Mouse (Mus musculus) megakaryocyte, embryonic 14.5 days (primary cell): Measurements from ENCODE around the gene Psen1. TPM values are rescaled to one million over a fixed set of nuclear protein-coding genes. Genes with fewer than 3 reads are reported as not detected.

Experiments used
- H3K27me3 ChIP-seq: replicated peaks from 2 replicates; pipeline ENCODE3; 2012; ENCODE audit warnings: inconsistent platforms
- H3K36me3 ChIP-seq: replicated peaks from 2 replicates; pipeline ENCODE3; 2012; ENCODE audit warnings: low read length, inconsistent platforms, mixed read lengths
- H3K4me1 ChIP-seq: 2 replicates; pipeline ENCODE4 v1.6.1; 2012; ENCODE audit warnings: inconsistent platforms
- H3K4me3 ChIP-seq: replicated peaks from 2 replicates; pipeline ENCODE3; 2012; ENCODE audit warnings: moderate library complexity, mild to moderate bottlenecking, inconsistent platforms
- H3K9me3 ChIP-seq: 2 replicates; pipeline ENCODE4 v1.6.1; 2012; ENCODE audit warnings: inconsistent platforms
- FLI1 ChIP-seq: IDR thresholded peaks from 2 replicates; pipeline ENCODE4 v1.6.1; 2012; ENCODE audit warnings: low read length, inconsistent platforms, mixed read lengths
- GATA1 ChIP-seq: IDR thresholded peaks from 3 replicates; pipeline ENCODE4 v1.6.1; 2012; ENCODE audit warnings: mixed read lengths, low read length, inconsistent platforms, borderline replicate concordance
- polyA plus RNA-seq: library from polyadenylated mRNA; stranded (reverse); fragments of >175 nt; gene quantifications from 2 replicates; pipeline ENCODE4 v1.2.3, GENCODE M21; 2012; ENCODE audit warnings: low replicate concordance; ENCODE audit not compliant: insufficient read depth

The Psen1 gene
- polyA plus RNA-seq, 1 experiment: 12.2 TPM

GRCm38 (mm10) chr12:83770418-83771256, 82.7 kb downstream of the Psen1 start:
- Histone ChIP-seq H3K9me3 (no peaks in the 10 kb centered on the region), H3K27me3 (peaks cover 89% of the 10 kb centered on the region), H3K36me3 (no peaks in the 10 kb centered on the region), H3K4me1 (peaks cover 8% of the 10 kb centered on the region), H3K4me3 (peak overlapping the region; percentile 69)
- TF ChIP-seq FLI1: no peak
- TF ChIP-seq GATA1: no peak

DNA sequence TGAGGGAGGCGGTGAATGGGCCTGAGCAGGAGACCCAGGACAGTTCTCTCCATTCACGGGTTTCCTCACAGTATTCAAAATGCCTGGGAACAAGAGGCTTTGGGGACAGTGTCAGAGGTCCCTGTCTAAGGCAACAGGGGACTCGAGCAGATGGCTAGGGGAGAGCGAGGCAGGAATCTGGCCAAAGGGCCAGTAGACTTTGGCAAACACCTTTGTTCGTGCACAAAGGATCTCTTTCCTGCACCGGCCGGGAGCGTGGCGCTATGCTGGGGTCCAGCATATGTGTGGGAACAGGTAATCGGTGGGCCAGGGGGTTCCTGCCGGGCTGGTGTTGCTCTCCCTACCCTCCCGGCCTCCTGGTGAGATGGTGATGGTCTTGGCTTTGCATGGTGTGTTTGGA, 87.7 kb downstream of the Psen1 start:
- Histone ChIP-seq H3K9me3 (no peaks in the 10 kb centered on the region), H3K4me1 (peaks cover 3% of the 10 kb centered on the region), H3K27me3 (peaks cover 85% of the 10 kb centered on the region), H3K36me3 (no peaks in the 10 kb centered on the region), H3K4me3 (no peak overlapping the region)
- TF ChIP-seq GATA1 (no peak), FLI1 (no peak)

- H3K27me3 ChIP-seq: peaks cover 87% of the 10 kb centered on the region
- no peaks in the 10 kb centered on the region for H3K36me3 ChIP-seq
- H3K9me3 ChIP-seq: no peaks in the 10 kb centered on the region
- no peaks in the 10 kb centered on the region; the same call in 1 of the 2 replicates for H3K4me1 ChIP-seq
- TF ChIP-seq GATA1 (no peak), FLI1 (no peak)
- peak overlapping the region; percentile 19 for H3K4me3 ChIP-seq
These were observed 88.8 kb downstream of the Psen1 start for GRCm38 (mm10) chr12:83776766-83777165.

GRCm38 (mm10) chr12:83780181-83780580, 92.2 kb downstream of the Psen1 start:
- Histone ChIP-seq H3K36me3 (no peaks in the 10 kb centered on the region), H3K4me3 (no peak overlapping the region), H3K9me3 (no peaks in the 10 kb centered on the region), H3K4me1 (no peaks in the 10 kb centered on the region), H3K27me3 (peaks cover 86% of the 10 kb centered on the region)
- TF ChIP-seq GATA1 (no peak), FLI1 (no peak)

DNA sequence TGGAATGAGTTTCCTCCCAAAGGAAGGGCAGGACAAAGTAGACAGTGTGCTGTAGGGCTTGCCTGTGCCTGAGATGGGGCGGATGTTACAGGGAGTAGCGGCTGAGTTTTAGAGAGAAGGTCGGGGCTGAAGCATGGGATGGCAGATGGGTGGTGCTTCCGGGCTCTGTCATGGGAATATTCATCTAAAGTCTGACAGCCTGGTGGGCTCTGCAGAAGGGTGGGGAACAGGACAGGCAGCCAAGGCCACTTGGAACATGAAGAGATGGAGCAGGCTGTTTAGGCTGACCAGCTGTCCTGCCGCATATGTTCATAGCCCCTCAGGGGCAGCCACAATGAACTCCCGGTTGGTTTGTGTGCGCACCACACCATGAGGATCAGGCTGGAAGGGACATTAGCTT, 93.3 kb downstream of the Psen1 start:
- no peaks in the 10 kb centered on the region for H3K9me3 ChIP-seq
- no peaks in the 10 kb centered on the region for H3K4me1 ChIP-seq
- H3K4me3 ChIP-seq: no peak overlapping the region
- H3K27me3 ChIP-seq: peaks cover 83% of the 10 kb centered on the region
- TF ChIP-seq GATA1 (no peak), FLI1 (no peak)
- H3K36me3 ChIP-seq: no peaks in the 10 kb centered on the region

- H3K36me3 ChIP-seq: no peaks in the 10 kb centered on the region
- peaks cover 83% of the 10 kb centered on the region for H3K27me3 ChIP-seq
- no peak overlapping the region for H3K4me3 ChIP-seq
- TF ChIP-seq GATA1 (no peak), FLI1 (no peak)
- no peaks in the 10 kb centered on the region for H3K9me3 ChIP-seq
- H3K4me1 ChIP-seq: 0 out of 2 replicates have a peak, but pooled peaks cover 3% of the 10 kb centered on the region
These were observed 93.8 kb downstream of the Psen1 start for GRCm38 (mm10) chr12:83781640-83782278.

GRCm38 (mm10) chr12:83782669-83783068, 94.7 kb downstream of the Psen1 start:
- H3K4me1 ChIP-seq: 0 out of 2 replicates have a peak, but pooled peaks cover 3% of the 10 kb centered on the region
- H3K36me3 ChIP-seq: no peaks in the 10 kb centered on the region
- no peak overlapping the region for H3K4me3 ChIP-seq
- no peaks in the 10 kb centered on the region for H3K9me3 ChIP-seq
- peaks cover 76% of the 10 kb centered on the region for H3K27me3 ChIP-seq
- no peak for TF ChIP-seq GATA1
- TF ChIP-seq FLI1: no peak

Other genes with a start within 250 kb of the Psen1 start
- 3.0 TPM in 1 of 2 replicates, not detected in the other for gene Dpf3, start 200.4 kb upstream of the Psen1 start, polyA plus RNA-seq
- 32.1 and 50.2 TPM in 2 replicates for gene Dcaf4, start 167.7 kb upstream of the Psen1 start, polyA plus RNA-seq
- gene Zfyve1, start 90.9 kb upstream of the Psen1 start, polyA plus RNA-seq: 1.3 and 19.8 TPM in 2 replicates
- 13.4 and 56.3 TPM in 2 replicates for gene Rbm25, start 56.9 kb upstream of the Psen1 start, polyA plus RNA-seq
- gene Papln, start 75.5 kb downstream of the Psen1 start, polyA plus RNA-seq: 0.22 TPM in 1 of 2 replicates, not detected in the other
- 13.4 and 19.5 TPM in 2 replicates for gene Numb, start 233.8 kb downstream of the Psen1 start, polyA plus RNA-seq